Mouse (Mus musculus): ENCODE measurements around the gene Cacna2d1. TPM values are rescaled to one million over a fixed set of nuclear protein-coding genes. Genes with fewer than 3 reads are reported as not detected.

Cacna2d1 gene
- polyA plus RNA-seq (2012; rRNA removed) (25.0 and 26.3 TPM in 2 replicates), polyA plus RNA-seq (2014; fragmentation: Nextera tagmentation; extraction: Ambion mirVana) (23.4 and 26.0 TPM in 2 replicates)

DNA sequence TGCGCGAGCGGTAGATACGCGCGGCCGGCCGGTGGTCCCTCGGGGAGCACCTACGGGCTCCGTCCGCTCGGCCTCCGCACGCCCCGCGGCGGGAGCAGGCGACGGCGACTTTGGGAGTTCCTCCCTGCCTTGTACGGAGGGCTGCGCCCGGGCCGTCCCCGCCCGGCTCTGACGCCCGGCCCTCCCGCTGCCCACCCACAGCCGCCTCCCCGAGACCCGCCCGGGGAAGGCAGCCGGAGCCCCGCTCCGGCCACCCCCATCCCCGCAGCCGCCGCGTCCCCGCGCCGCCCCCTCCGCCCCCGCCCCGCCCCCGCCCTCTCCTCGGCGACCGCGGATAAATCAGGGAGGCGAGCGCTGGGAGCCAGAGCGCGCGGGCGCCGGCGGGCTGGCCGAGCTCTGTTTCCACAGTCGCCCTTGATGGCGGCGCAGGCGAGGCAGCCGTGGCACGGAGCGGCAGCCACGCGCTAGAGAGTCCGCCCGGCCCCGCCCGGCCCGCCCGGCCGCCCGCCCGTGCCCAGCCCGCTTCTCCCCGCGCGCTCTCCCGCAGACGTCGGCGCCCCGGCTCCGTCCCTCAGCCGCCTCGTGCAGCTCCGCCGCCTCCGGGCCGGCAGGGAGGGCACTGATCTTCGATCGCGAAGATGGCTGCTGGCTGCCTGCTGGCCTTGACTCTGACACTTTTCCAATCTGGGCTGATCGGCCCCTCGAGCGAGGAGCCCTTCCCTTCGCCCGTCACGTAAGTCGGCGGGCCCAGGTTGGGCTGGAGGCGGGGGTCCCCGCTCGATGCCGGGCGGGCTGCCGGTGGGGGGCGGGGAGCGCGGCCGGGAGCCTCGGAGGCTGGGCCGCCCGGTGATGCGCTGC is at the start of gene Cacna2d1:
Gene Cacna2d1, plus strand, starts transcription at position 316 of the 858 bp plus-strand sequence.
- whole genome bisulfite sequencing: 1% methylated on average over 63 of the region's 120 CpGs
- Histone ChIP-seq H3K27me3 (ENCODE audit: control insufficient read depth, insufficient read depth, low read length) (no peaks in the 10 kb centered on the region), H3K9me3 (ENCODE audit: control insufficient read depth, low read length) (no peaks in the 10 kb centered on the region), H3K9ac (ENCODE audit: low read depth, low read length, severe bottlenecking) (peak within 1 kb of the TSS; percentile 93), H3K4me3 (replicated peaks; ENCODE audit: low read length) (peak within 1 kb of the TSS; percentile 70), H3K36me3 (ENCODE audit: control insufficient read depth, insufficient read depth, low read length) (no peaks in the 10 kb centered on the region), H3K4me1 (ENCODE audit: control insufficient read depth, insufficient read depth, low read length) (peaks cover 7% of the 10 kb centered on the region), H3K27ac (replicated peaks; ENCODE audit: low read depth, low read length) (peak within 1 kb of the TSS; percentile 94), H3K4me2 (replicated peaks; ENCODE audit: low read depth, low read length, severe bottlenecking) (peak within 1 kb of the TSS; percentile 82)
- DNase-seq (ENCODE audit: low spot score) (peak; percentile 43), ATAC-seq (ENCODE audit: low FRiP score, low read depth) (peak; percentile 87)
- TF ChIP-seq POLR2A (IDR thresholded peaks at IDR 0.05; ENCODE audit: borderline replicate concordance, extremely low read depth, insufficient read depth, insufficient read length): peak; percentile 14; the same call in 1 of the 2 replicates

- Histone ChIP-seq H3K4me2 (replicated peaks; ENCODE audit: low read depth, low read length, severe bottlenecking) (no peak overlapping the region), H3K4me1 (ENCODE audit: control insufficient read depth, insufficient read depth, low read length) (0 out of 2 replicates have a peak, but pooled peaks cover 2% of the 10 kb centered on the region), H3K27ac (replicated peaks; ENCODE audit: low read depth, low read length) (no peak overlapping the region), H3K4me3 (replicated peaks; ENCODE audit: low read length) (no peak overlapping the region), H3K9ac (ENCODE audit: low read depth, low read length, severe bottlenecking) (no peak overlapping the region), H3K27me3 (ENCODE audit: control insufficient read depth, insufficient read depth, low read length) (no peaks in the 10 kb centered on the region), H3K36me3 (ENCODE audit: control insufficient read depth, insufficient read depth, low read length) (no peaks in the 10 kb centered on the region), H3K9me3 (ENCODE audit: control insufficient read depth, low read length) (no peaks in the 10 kb centered on the region)
- no peak for DNase-seq (ENCODE audit: low spot score)
- ATAC-seq (ENCODE audit: low FRiP score, low read depth): peak; percentile 53; the same call in 1 of the 2 replicates
- 45% methylated on average over 2 of the region's 2 CpGs for WGBS
- no peak for TF ChIP-seq POLR2A (IDR thresholded peaks at IDR 0.05; ENCODE audit: borderline replicate concordance, extremely low read depth, insufficient read depth, insufficient read length)
Measured at GRCm38 (mm10) chr5:15895098-15895497, 39.4 kb upstream of the Cacna2d1 start.

DNA sequence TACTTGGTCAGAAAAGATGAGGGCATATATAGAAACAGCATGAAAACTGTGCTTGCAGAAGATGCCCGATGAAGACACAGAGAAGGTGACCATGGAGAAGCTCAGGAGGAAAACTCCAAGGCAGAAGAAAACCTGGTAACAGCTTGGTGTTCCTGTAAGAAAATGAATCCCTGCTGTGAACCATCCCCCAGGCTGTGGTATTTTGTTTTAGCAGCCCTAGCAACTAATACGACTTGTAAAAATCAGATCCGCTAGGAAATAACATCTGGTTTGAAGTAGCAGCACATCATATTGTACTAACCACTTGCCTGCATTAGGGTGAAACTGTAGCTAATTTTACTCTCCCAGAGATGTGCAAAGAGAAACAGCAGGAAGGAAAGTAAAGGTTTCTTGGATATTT is 37.8 kb upstream of the Cacna2d1 start:
- Histone ChIP-seq H3K9ac (ENCODE audit: low read depth, low read length, severe bottlenecking) (no peak overlapping the region), H3K4me1 (ENCODE audit: control insufficient read depth, insufficient read depth, low read length) (0 out of 2 replicates have a peak, but pooled peaks cover 2% of the 10 kb centered on the region), H3K9me3 (ENCODE audit: control insufficient read depth, low read length) (no peaks in the 10 kb centered on the region), H3K4me3 (replicated peaks; ENCODE audit: low read length) (no peak overlapping the region), H3K4me2 (replicated peaks; ENCODE audit: low read depth, low read length, severe bottlenecking) (no peak overlapping the region), H3K36me3 (ENCODE audit: control insufficient read depth, insufficient read depth, low read length) (no peaks in the 10 kb centered on the region), H3K27me3 (ENCODE audit: control insufficient read depth, insufficient read depth, low read length) (no peaks in the 10 kb centered on the region), H3K27ac (replicated peaks; ENCODE audit: low read depth, low read length) (no peak overlapping the region)
- peak; percentile 33 for DNase-seq (ENCODE audit: low spot score)
- no peak; the same call in 1 of the 2 replicates for ATAC-seq (ENCODE audit: low FRiP score, low read depth)
- TF ChIP-seq POLR2A (IDR thresholded peaks at IDR 0.05; ENCODE audit: borderline replicate concordance, extremely low read depth, insufficient read depth, insufficient read length): no peak
- WGBS: 30% methylated on average over 3 of the region's 3 CpGs

- Histone ChIP-seq H3K9me3 (ENCODE audit: control insufficient read depth, low read length) (no peaks in the 10 kb centered on the region), H3K4me2 (replicated peaks; ENCODE audit: low read depth, low read length, severe bottlenecking) (no peak overlapping the region), H3K36me3 (ENCODE audit: control insufficient read depth, insufficient read depth, low read length) (no peaks in the 10 kb centered on the region), H3K4me3 (replicated peaks; ENCODE audit: low read length) (no peak overlapping the region), H3K27me3 (ENCODE audit: control insufficient read depth, insufficient read depth, low read length) (no peaks in the 10 kb centered on the region), H3K4me1 (ENCODE audit: control insufficient read depth, insufficient read depth, low read length) (no peaks in the 10 kb centered on the region), H3K9ac (ENCODE audit: low read depth, low read length, severe bottlenecking) (no peak overlapping the region), H3K27ac (replicated peaks; ENCODE audit: low read depth, low read length) (no peak overlapping the region)
- ATAC-seq (ENCODE audit: low FRiP score, low read depth) (no peak), DNase-seq (ENCODE audit: low spot score) (no peak)
- 27% methylated on average over 3 of the region's 3 CpGs for WGBS
- no peak for TF ChIP-seq POLR2A (IDR thresholded peaks at IDR 0.05; ENCODE audit: borderline replicate concordance, extremely low read depth, insufficient read depth, insufficient read length)
Measured at GRCm38 (mm10) chr5:15906446-15906845, 28.0 kb upstream of the Cacna2d1 start.

GRCm38 (mm10) chr5:15914931-15915330 is 19.6 kb upstream of the Cacna2d1 start:
- no peaks in the 10 kb centered on the region for H3K9me3 ChIP-seq (ENCODE audit: control insufficient read depth, low read length)
- no peak for ATAC-seq (ENCODE audit: low FRiP score, low read depth)
- H3K27ac ChIP-seq (replicated peaks; ENCODE audit: low read depth, low read length): no peak overlapping the region
- WGBS: 59% methylated on average over 1 of the region's 1 CpGs
- H3K27me3 ChIP-seq (ENCODE audit: control insufficient read depth, insufficient read depth, low read length): no peaks in the 10 kb centered on the region
- no peak for DNase-seq (ENCODE audit: low spot score)
- TF ChIP-seq POLR2A (IDR thresholded peaks at IDR 0.05; ENCODE audit: borderline replicate concordance, extremely low read depth, insufficient read depth, insufficient read length): no peak
- H3K4me3 ChIP-seq (replicated peaks; ENCODE audit: low read length): no peak overlapping the region
- H3K9ac ChIP-seq (ENCODE audit: low read depth, low read length, severe bottlenecking): no peak overlapping the region
- no peaks in the 10 kb centered on the region for H3K36me3 ChIP-seq (ENCODE audit: control insufficient read depth, insufficient read depth, low read length)
- H3K4me1 ChIP-seq (ENCODE audit: control insufficient read depth, insufficient read depth, low read length): no peaks in the 10 kb centered on the region
- H3K4me2 ChIP-seq (replicated peaks; ENCODE audit: low read depth, low read length, severe bottlenecking): no peak overlapping the region

Measured in limb, embryonic 14.5 days (tissue).